Mouse (Mus musculus) spleen, adult 2 months (tissue): Measurements from ENCODE around the gene Thsd7b.

Source experiments
- CTCF ChIP-seq: fragments of 200-500 bp; IDR thresholded peaks from 2 replicates; pipeline ENCODE4 v1.5.1; 2011; ENCODE audit warnings: mild to moderate bottlenecking, inconsistent platforms; ENCODE audit not compliant: insufficient read depth, insufficient read length, insufficient replicate concordance; ENCODE audit errors: extremely low read depth
- POLR2A ChIP-seq: fragments of 200-500 bp; IDR thresholded peaks from 2 replicates; pipeline ENCODE4 v1.6.1; 2011; ENCODE audit warnings: low read depth, low read length, inconsistent platforms

DNA sequence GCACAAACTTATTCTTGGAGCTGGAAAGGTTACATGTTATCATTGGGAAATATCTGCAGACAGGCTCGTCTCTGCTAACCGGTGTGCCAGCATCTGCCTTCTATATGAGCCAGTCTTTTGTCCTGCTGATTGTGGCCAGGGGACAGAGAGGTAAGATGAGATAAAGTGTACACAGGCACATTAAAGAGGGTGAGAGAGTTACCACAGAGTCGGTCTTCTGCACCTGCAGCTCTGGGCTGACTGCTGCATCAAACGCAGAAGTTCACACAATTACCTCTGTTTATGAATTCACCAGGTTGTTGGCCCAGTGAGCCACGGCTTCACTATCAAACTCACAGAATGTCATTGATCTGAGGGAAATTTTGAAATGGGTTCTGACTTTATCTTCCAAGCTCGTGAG is 896.8 kb downstream of the Thsd7b start:
- TF ChIP-seq CTCF, result no peak
- TF ChIP-seq POLR2A, result no peak
